Mouse (Mus musculus) ovary, postnatal 10 days (tissue): ENCODE measurements at regions not wholly inside any gene's neighbourhood (a gene's known extent, or its start where the extent isn't known, plus 50 kb on each side); places are given as distances from the start of the nearest gene placed in this dataset.

ENCODE experiments used
- DNase-seq: peaks from one replicate; pipeline ENCODE4 v3.0.0; 2022; ENCODE audit warnings: low spot score

GRCm38 (mm10) chr9:50136636-50136985 is 208.2 kb downstream of the Rpl10-ps3 start:
- no peak for DNase-seq

GRCm38 (mm10) chr9:50135939-50136635 is 208.7 kb downstream of the Rpl10-ps3 start:
- DNase-seq = no peak

GRCm38 (mm10) chr9:50124241-50124640 is 220.5 kb downstream of the Rpl10-ps3 start:
- DNase-seq = no peak

GRCm38 (mm10) chr9:50120820-50121599 is 223.8 kb downstream of the Rpl10-ps3 start:
- DNase-seq = no peak

- DNase-seq = no peak
These were observed 225.4 kb downstream of the Rpl10-ps3 start for GRCm38 (mm10) chr9:50119412-50119811.

GRCm38 (mm10) chr9:50118578-50118977 is 226.2 kb downstream of the Rpl10-ps3 start:
- DNase-seq = no peak

- DNase-seq = no peak
These were observed 238.2 kb downstream of the Rpl10-ps3 start for GRCm38 (mm10) chr9:50106551-50106950.

- no peak for DNase-seq
These were observed 242.0 kb downstream of the Rpl10-ps3 start for GRCm38 (mm10) chr9:50102766-50103165.

GRCm38 (mm10) chr9:50101061-50101460 is 243.7 kb downstream of the Rpl10-ps3 start:
- no peak for DNase-seq

- DNase-seq = no peak
These were observed 253.8 kb downstream of the Rpl10-ps3 start for GRCm38 (mm10) chr9:50090968-50091367.

GRCm38 (mm10) chr9:50089916-50090315 is 254.9 kb downstream of the Rpl10-ps3 start:
- no peak for DNase-seq

GRCm38 (mm10) chr9:50080205-50080604 is 264.6 kb downstream of the Rpl10-ps3 start:
- DNase-seq = no peak

- no peak for DNase-seq
These were observed 269.9 kb upstream of the Ncam1 start for GRCm38 (mm10) chr9:50068576-50068975.

- DNase-seq = no peak
These were observed 269.1 kb upstream of the Ncam1 start for GRCm38 (mm10) chr9:50067729-50068225.

GRCm38 (mm10) chr9:50064505-50065229 is 265.9 kb upstream of the Ncam1 start:
- no peak for DNase-seq

- DNase-seq = no peak
These were observed 239.5 kb upstream of the Ncam1 start for GRCm38 (mm10) chr9:50038231-50038630.

GRCm38 (mm10) chr9:50032322-50033158 is 233.8 kb upstream of the Ncam1 start:
- no peak for DNase-seq

- DNase-seq = no peak
These were observed 232.6 kb upstream of the Ncam1 start for GRCm38 (mm10) chr9:50031318-50031717.

GRCm38 (mm10) chr9:50029030-50029429 is 230.3 kb upstream of the Ncam1 start:
- DNase-seq = no peak

- DNase-seq = no peak
These were observed 229.8 kb upstream of the Ncam1 start for GRCm38 (mm10) chr9:50028573-50028972.

GRCm38 (mm10) chr9:50024820-50025219 is 226.1 kb upstream of the Ncam1 start:
- DNase-seq = no peak

GRCm38 (mm10) chr9:50013602-50014001 is 214.9 kb upstream of the Ncam1 start:
- DNase-seq = no peak
